Mouse (Mus musculus): ENCODE measurements at regions not wholly inside any gene's neighbourhood (a gene's known extent, or its start where the extent isn't known, plus 50 kb on each side); places are given as distances from the start of the nearest gene placed in this dataset.

DNA sequence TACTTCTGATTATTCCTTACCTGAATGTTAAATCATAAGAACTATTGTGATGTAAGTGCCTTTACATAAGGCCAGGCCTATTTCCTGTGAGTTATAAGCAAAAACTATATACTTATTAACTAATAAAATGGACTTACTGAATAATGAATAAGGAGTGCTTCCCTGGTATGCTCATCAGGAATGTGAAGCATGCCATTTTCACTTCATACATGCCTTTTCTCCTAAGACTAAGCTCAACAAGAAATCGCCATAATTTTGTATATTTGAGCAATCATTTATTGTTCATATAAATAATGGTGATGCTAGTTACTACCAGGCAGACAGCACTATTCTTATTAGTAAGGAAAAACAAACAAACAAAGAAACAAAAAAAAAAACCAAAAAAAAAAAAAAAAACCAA is 969.1 kb downstream of the Serpinb8 start:
- Histone ChIP-seq H3K4me1 (ENCODE audit: insufficient read depth, low read length) (no peaks in the 10 kb centered on the region), H3K9ac (replicated peaks; ENCODE audit: low read length, poor library complexity, severe bottlenecking) (no peak overlapping the region), H3K4me2 (ENCODE audit: low read depth, low read length, poor library complexity, severe bottlenecking) (no peak overlapping the region), H3K27ac (ENCODE audit: low read depth, low read length) (no peak overlapping the region), H3K4me3 (ENCODE audit: low read depth, low read length) (no peak overlapping the region), H3K9me3 (ENCODE audit: low read length) (no peaks in the 10 kb centered on the region), H3K36me3 (ENCODE audit: insufficient read depth, low read length) (no peaks in the 10 kb centered on the region), H3K27me3 (ENCODE audit: insufficient read depth, low read length) (no peaks in the 10 kb centered on the region)
- no peak for ATAC-seq (ENCODE audit: low FRiP score)
- DNase-seq (ENCODE audit: low spot score): no peak
- 80% methylated on average over 1 of the region's 1 CpGs for WGBS
- TF ChIP-seq CTCF (IDR thresholded peaks at IDR 0.05): no peak

DNA sequence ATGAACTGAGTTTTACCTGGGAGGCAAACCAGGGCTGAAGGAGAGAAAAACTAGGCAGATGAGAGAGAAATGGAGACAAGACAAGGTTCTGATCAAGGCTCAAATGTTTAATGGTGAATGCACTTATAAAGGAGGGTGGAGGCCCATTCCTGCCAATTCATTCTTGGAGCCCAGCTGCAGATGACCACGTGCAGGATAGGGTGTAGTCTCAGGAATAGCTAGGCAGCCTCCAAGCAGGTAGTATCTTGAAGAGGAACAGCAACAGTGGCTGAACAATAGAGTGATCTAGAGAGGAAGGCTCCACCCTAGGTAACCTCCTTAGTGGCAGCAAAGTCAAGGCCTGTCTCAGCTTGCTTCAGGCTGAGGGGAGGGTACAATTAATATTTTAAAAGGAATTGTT is 973.2 kb downstream of the Serpinb8 start:
- ATAC-seq (ENCODE audit: low FRiP score) (no peak), DNase-seq (ENCODE audit: low spot score) (no peak)
- Histone ChIP-seq H3K36me3 (ENCODE audit: insufficient read depth, low read length) (no peaks in the 10 kb centered on the region), H3K27me3 (ENCODE audit: insufficient read depth, low read length) (no peaks in the 10 kb centered on the region), H3K4me3 (ENCODE audit: low read depth, low read length) (no peak overlapping the region), H3K9ac (replicated peaks; ENCODE audit: low read length, poor library complexity, severe bottlenecking) (no peak overlapping the region), H3K9me3 (ENCODE audit: low read length) (no peaks in the 10 kb centered on the region), H3K27ac (ENCODE audit: low read depth, low read length) (no peak overlapping the region), H3K4me2 (ENCODE audit: low read depth, low read length, poor library complexity, severe bottlenecking) (no peak overlapping the region), H3K4me1 (ENCODE audit: insufficient read depth, low read length) (no peaks in the 10 kb centered on the region)
- no peak for TF ChIP-seq CTCF (IDR thresholded peaks at IDR 0.05)
- WGBS: 54% methylated on average over 1 of the region's 1 CpGs

DNA sequence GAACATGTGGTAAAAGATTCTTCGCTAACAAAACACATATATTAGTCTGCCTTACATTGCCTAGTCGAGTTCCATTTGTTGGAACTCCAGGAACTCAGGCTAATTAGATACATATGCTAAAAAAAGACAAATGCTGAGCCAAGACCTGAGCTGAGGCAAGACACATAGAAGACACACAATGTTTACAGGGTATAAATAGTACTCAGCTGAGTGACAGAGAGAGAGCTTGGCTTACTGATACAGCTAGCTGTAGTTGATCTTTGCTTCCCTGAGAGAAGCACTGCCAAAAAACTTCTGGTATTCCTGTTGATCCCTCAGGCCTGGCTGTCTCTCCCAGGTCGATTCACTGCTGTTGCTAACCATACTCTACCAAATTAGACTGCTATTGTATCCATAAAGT is 982.2 kb downstream of the Serpinb8 start:
- Histone ChIP-seq H3K27me3 (ENCODE audit: insufficient read depth, low read length) (no peaks in the 10 kb centered on the region), H3K4me1 (ENCODE audit: insufficient read depth, low read length) (no peaks in the 10 kb centered on the region), H3K4me2 (ENCODE audit: low read depth, low read length, poor library complexity, severe bottlenecking) (no peak overlapping the region), H3K9me3 (ENCODE audit: low read length) (no peaks in the 10 kb centered on the region), H3K9ac (replicated peaks; ENCODE audit: low read length, poor library complexity, severe bottlenecking) (no peak overlapping the region), H3K4me3 (ENCODE audit: low read depth, low read length) (no peak overlapping the region), H3K36me3 (ENCODE audit: insufficient read depth, low read length) (no peaks in the 10 kb centered on the region), H3K27ac (ENCODE audit: low read depth, low read length) (no peak overlapping the region)
- 53% methylated on average over 3 of the region's 3 CpGs for WGBS
- TF ChIP-seq CTCF (IDR thresholded peaks at IDR 0.05): no peak
- no peak for DNase-seq (ENCODE audit: low spot score)
- no peak for ATAC-seq (ENCODE audit: low FRiP score)

DNA sequence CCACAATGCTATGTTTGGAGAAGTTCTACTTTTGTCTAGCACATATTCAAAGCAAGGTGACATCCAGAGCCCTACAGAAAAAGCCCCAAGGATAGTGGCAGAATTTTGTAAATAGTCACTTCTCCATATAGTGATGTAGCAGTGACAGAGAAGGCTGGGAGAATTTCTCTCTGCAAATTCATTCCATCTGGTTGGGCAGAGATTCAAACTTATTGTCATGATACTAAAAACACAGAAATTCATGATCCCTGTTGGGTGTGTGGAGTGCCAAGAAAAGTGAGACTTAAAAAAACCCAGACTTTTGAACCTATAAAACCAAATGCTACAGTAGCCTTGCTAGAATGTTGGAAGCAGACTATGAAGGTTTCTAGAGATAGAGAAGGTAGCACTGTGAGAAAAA is 983.0 kb downstream of the Serpinb8 start:
- DNase-seq (ENCODE audit: low spot score) (no peak), ATAC-seq (ENCODE audit: low FRiP score) (no peak)
- Histone ChIP-seq H3K9ac (replicated peaks; ENCODE audit: low read length, poor library complexity, severe bottlenecking) (no peak overlapping the region), H3K4me1 (ENCODE audit: insufficient read depth, low read length) (no peaks in the 10 kb centered on the region), H3K27me3 (ENCODE audit: insufficient read depth, low read length) (no peaks in the 10 kb centered on the region), H3K27ac (ENCODE audit: low read depth, low read length) (no peak overlapping the region), H3K36me3 (ENCODE audit: insufficient read depth, low read length) (no peaks in the 10 kb centered on the region), H3K4me3 (ENCODE audit: low read depth, low read length) (no peak overlapping the region), H3K9me3 (ENCODE audit: low read length) (no peaks in the 10 kb centered on the region), H3K4me2 (ENCODE audit: low read depth, low read length, poor library complexity, severe bottlenecking) (no peak overlapping the region)
- no peak for TF ChIP-seq CTCF (IDR thresholded peaks at IDR 0.05)

DNA sequence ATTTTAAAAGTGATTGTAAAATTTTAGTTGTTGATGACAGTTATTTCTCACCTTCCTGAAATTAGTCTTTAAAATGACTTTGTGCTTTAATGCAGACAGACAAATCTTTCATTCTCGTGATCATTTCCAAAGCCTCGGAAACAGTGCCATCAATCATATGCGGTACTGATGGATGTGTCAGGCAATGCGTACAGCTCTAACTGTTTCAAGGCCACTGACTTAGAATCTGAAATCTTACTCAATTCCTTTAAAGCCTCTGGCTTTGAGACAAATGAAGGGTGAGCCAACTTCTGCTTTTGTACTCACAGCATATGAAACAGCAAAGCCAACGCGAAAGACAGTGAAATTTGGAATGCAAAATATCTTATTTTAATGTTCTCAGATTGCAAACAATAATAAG is 987.0 kb downstream of the Serpinb8 start:
- Histone ChIP-seq H3K4me3 (ENCODE audit: low read depth, low read length) (no peak overlapping the region), H3K9ac (replicated peaks; ENCODE audit: low read length, poor library complexity, severe bottlenecking) (no peak overlapping the region), H3K9me3 (ENCODE audit: low read length) (no peaks in the 10 kb centered on the region), H3K27ac (ENCODE audit: low read depth, low read length) (no peak overlapping the region), H3K36me3 (ENCODE audit: insufficient read depth, low read length) (no peaks in the 10 kb centered on the region), H3K4me1 (ENCODE audit: insufficient read depth, low read length) (no peaks in the 10 kb centered on the region), H3K4me2 (ENCODE audit: low read depth, low read length, poor library complexity, severe bottlenecking) (no peak overlapping the region), H3K27me3 (ENCODE audit: insufficient read depth, low read length) (no peaks in the 10 kb centered on the region)
- DNase-seq (ENCODE audit: low spot score) (peak; percentile 20), ATAC-seq (ENCODE audit: low FRiP score) (no peak)
- no peak for TF ChIP-seq CTCF (IDR thresholded peaks at IDR 0.05)
- WGBS: 75% methylated on average over 6 of the region's 6 CpGs

DNA sequence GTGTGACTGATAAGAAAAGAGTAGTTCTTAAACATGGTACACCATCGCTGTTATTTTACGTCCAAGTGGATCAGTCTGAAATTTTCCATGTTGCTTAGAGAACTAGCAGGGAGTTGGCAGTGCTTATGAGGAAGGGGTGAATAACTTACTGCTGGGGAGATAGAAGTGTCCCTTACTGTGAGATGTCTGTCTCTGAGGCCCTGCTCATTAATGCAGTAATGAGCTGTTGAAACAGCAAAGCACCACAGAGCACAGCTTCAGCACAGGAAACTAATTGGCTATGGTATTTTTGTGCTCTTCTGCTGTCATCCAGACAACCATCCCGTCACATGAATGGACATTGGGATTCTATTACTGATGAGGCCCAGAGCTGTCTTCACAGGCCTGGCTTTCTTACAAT is 988.0 kb downstream of the Serpinb8 start:
- Histone ChIP-seq H3K4me2 (ENCODE audit: low read depth, low read length, poor library complexity, severe bottlenecking) (no peak overlapping the region), H3K9ac (replicated peaks; ENCODE audit: low read length, poor library complexity, severe bottlenecking) (no peak overlapping the region), H3K4me1 (ENCODE audit: insufficient read depth, low read length) (no peaks in the 10 kb centered on the region), H3K27ac (ENCODE audit: low read depth, low read length) (no peak overlapping the region), H3K27me3 (ENCODE audit: insufficient read depth, low read length) (no peaks in the 10 kb centered on the region), H3K4me3 (ENCODE audit: low read depth, low read length) (no peak overlapping the region), H3K9me3 (ENCODE audit: low read length) (no peaks in the 10 kb centered on the region), H3K36me3 (ENCODE audit: insufficient read depth, low read length) (no peaks in the 10 kb centered on the region)
- DNase-seq (ENCODE audit: low spot score) (peak; percentile 24), ATAC-seq (ENCODE audit: low FRiP score) (no peak)
- no peak for TF ChIP-seq CTCF (IDR thresholded peaks at IDR 0.05)
- WGBS: 72% methylated on average over 3 of the region's 3 CpGs
